Mouse (Mus musculus) midbrain, embryonic 15.5 days (tissue): ENCODE results near the gene Zbtb22. TPM values are rescaled to one million over a fixed set of nuclear protein-coding genes. Genes with fewer than 3 reads are reported as not detected.

ENCODE experiments used
- ATAC-seq: fragments of 200-750 bp; cut with Nextera tagmentation; replicated peaks from 2 replicates; pipeline ENCODE4 v1.8.0; 2017; ENCODE audit warnings: moderate TSS enrichment
- H3K27ac ChIP-seq: fragments of 300-500 bp; sonication (generic); 2 replicates; pipeline ENCODE4 v1.5.1; 2015; ENCODE audit warnings: mild to moderate bottlenecking, inconsistent platforms
- H3K27me3 ChIP-seq: fragments of 300-500 bp; sonication (generic); replicated peaks from 2 replicates; pipeline ENCODE4 v1.6.1; 2015; ENCODE audit warnings: inconsistent platforms
- H3K36me3 ChIP-seq: fragments of 300-500 bp; sonication (generic); replicated peaks from 2 replicates; pipeline ENCODE4 v1.6.1; 2015; ENCODE audit warnings: inconsistent platforms
- H3K4me1 ChIP-seq: fragments of 300-500 bp; sonication (generic); 2 replicates; pipeline ENCODE4 v1.6.1; 2015; ENCODE audit warnings: inconsistent platforms
- H3K4me2 ChIP-seq: fragments of 300-500 bp; sonication (generic); 2 replicates; pipeline ENCODE4 v1.6.1; 2015; ENCODE audit warnings: inconsistent platforms, mild to moderate bottlenecking, moderate library complexity
- H3K4me3 ChIP-seq: fragments of 300-500 bp; sonication (generic); 2 replicates; pipeline ENCODE4 v1.5.1; 2015; ENCODE audit warnings: mild to moderate bottlenecking, inconsistent platforms
- H3K9ac ChIP-seq: fragments of 300-500 bp; sonication (generic); 2 replicates; pipeline ENCODE4 v1.6.1; 2015; ENCODE audit warnings: mild to moderate bottlenecking, inconsistent platforms
- H3K9me3 ChIP-seq: fragments of 300-500 bp; sonication (generic); 2 replicates; pipeline ENCODE4 v1.6.1; 2016; ENCODE audit warnings: inconsistent platforms
- WGBS: fragments of 180-500 bp; shearing (Covaris S2); methylation state at CpG from one replicate; pipeline ENCODE4 v1.1.7; 2015; ENCODE audit warnings: mixed read lengths; 5-methylcytosine and 5-hydroxymethylcytosine counted together
- polyA plus RNA-seq: library from polyadenylated mRNA; unstranded; fragments of >200 nt; fragmentation: Nextera tagmentation; extraction: Ambion mirVana; gene quantifications from 2 replicates; pipeline ENCODE4 v1.2.1, GENCODE M21; 2015

The Zbtb22 gene
- polyA plus RNA-seq, 1 experiment from 2014 or later: 18.1 TPM

DNA sequence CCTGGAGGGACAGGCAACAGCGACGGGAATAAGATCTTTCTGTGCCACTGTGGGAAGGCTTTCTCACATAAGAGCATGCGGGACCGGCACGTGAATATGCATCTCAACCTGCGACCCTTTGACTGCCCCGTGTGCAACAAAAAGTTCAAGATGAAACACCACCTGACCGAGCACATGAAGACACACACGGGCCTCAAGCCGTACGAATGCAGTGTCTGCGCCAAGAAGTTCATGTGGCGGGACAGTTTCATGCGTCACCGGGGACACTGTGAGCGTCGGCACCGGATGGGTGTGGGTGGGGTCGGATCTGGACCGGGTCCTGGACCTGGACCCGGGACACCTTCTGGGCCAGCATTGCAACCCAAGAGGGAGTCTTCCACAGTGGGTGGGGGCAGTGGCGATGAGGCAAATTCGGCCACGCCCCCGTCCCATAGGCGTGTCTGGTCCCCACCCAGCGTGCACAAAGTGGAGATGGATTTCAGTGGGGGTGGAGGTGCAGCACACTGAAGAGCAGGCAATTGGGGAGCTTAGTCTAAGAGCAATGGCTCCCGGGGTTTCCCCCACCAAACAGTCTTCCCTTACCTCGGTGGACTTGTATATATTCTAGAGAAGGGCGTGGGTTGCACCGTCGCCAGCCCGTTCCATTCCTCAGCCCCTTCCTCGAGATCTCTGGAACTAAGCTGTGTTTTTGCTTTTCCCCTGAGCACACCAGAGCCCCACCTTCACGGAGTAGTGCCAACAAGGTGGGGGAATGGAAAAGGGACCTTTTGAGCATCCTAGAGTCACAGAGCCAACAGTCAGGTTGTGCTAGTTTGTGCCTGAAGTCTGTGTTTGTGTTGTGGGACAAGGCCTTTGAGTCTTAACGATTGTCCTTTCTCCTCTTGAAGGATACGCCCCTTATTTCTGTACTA, 2.8 kb downstream of the Zbtb22 start:
- Histone ChIP-seq H3K9me3 (no peaks in the 10 kb centered on the region), H3K9ac (peak overlapping the region; percentile 37; the same call in 1 of the 2 replicates), H3K27ac (no peak overlapping the region), H3K4me3 (peak overlapping the region; percentile 32; the same call in 1 of the 2 replicates), H3K4me2 (peak overlapping the region; percentile 56), H3K36me3 (peaks cover 9% of the 10 kb centered on the region; the same call in 1 of the 2 replicates), H3K4me1 (peaks cover 44% of the 10 kb centered on the region), H3K27me3 (no peaks in the 10 kb centered on the region)
- ATAC-seq: no peak
- WGBS: 62% methylated on average over 37 of the region's 37 CpGs

DNA sequence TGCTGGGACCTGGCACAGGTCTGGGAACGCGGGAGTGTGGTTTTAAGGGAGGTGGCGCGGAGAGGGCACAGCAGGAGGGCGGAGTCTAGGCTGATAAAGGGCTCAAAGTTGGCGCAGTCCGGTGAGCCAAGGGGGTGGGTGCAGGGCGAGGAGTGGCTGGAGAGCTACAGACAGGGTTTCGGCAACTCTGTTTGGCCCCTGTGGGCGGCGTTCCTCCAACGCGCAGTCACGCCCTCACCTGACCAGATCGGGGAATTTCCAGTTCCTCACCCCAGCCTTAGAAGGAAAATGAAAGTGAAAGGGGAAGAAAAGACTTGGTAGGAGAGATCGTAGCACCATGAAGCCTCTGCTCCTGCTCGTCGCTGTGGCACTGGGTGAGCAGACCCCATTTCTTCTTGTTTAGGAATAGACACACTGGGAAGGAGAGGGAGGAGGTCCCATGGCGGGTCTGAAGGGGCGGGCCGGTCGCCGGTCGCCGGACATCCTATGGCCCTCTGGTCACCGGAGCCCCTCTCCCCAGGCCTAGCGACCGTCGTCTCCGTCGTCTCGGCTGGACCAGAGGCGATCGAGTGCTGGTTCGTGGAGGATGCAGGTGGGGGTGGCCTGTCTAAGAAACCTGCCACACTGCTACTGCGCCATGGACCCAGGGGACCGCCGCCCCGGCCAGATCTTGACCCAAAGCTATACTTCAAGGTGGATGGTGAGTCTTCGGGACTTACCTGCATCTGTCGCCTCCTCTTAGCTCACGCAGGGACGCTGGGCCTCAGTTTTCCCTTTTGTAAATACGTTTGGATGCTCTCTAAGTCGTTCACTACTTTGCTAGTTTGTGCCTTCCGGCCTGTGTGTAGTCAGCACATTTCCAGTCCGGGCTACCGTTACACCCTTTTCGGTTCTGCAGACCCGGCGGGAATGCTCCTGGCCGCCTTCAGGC, 3.9 kb downstream of the Zbtb22 start:
- no peaks in the 10 kb centered on the region for H3K9me3 ChIP-seq
- peak overlapping the region; percentile 37 for H3K9ac ChIP-seq
- H3K27ac ChIP-seq: peak overlapping the region; percentile 49; the same call in 1 of the 2 replicates
- no peaks in the 10 kb centered on the region for H3K27me3 ChIP-seq
- peaks cover 44% of the 10 kb centered on the region for H3K4me1 ChIP-seq
- no peak for ATAC-seq
- H3K36me3 ChIP-seq: no peaks in the 10 kb centered on the region; the same call in 1 of the 2 replicates
- 1% methylated on average over 52 of the region's 52 CpGs for WGBS
- H3K4me3 ChIP-seq: peak overlapping the region; percentile 32
- peak overlapping the region; percentile 56 for H3K4me2 ChIP-seq

DNA sequence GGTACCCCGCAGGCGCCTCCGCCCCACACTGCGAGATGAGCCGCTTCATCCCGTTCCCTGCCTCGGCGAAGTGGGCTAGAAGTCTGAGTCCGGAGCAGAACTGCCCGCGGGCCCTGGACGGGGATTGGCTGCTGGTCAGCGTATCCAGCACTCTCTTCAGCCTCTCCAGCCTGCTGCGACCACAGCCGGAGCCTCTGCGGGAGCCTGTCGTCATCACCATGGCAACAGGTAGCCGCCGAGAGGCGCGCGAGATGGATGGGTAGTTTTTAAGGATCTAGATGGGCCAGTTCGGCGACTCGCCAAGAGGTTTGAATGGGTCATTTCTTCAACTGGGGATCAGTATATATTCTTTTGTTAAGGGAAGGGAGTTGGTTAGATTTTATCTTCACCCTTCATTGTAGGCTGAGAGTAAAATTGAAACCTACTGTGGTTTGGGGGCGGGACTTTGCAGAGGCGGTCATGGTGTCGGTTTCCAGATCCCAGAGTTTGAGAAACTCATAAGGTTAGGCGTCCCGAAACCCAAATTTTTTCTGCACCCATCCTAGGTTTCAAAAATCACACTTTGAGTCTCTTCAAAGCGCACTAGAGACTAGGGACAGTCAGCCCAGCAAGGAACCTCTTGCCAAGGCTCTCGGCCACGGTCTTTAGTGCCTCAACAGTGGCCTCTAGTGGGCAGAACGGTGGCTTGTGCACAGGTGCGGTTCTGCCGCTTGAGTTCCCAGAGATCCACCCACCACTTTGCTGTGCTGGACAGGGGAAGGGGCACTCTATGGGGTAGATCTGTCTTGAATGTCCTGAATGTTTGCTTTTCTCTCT, 4.8 kb downstream of the Zbtb22 start:
- no peaks in the 10 kb centered on the region for H3K36me3 ChIP-seq
- no peaks in the 10 kb centered on the region for H3K9me3 ChIP-seq
- no peak for ATAC-seq
- peak overlapping the region; percentile 56 for H3K4me2 ChIP-seq
- peak overlapping the region; percentile 37 for H3K9ac ChIP-seq
- H3K27ac ChIP-seq: peak overlapping the region; percentile 49; the same call in 1 of the 2 replicates
- H3K4me1 ChIP-seq: peaks cover 35% of the 10 kb centered on the region
- 1% methylated on average over 36 of the region's 36 CpGs for WGBS
- no peaks in the 10 kb centered on the region for H3K27me3 ChIP-seq
- peak overlapping the region; percentile 32 for H3K4me3 ChIP-seq

DNA sequence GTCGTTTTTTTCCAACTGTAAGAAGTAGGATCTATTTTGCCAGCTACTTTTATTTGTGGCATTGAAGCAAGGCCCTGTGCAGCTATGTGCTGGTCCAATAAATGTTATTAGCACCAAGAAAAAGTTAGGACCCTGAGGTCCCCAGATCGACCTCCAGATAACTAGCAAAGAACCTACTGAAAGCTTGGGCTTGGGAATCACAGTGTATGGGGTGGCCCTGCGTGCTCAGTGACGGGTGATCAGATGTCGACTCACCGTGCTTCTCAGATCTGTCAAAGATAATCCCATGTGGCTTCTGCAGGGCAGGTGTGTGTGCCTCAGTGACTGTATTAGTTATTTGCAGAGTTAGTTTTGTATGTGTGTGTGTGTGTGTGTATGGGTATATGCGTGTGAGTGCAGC, 5.7 kb downstream of the Zbtb22 start:
- H3K4me2 ChIP-seq: no peak overlapping the region
- H3K9ac ChIP-seq: no peak overlapping the region
- H3K9me3 ChIP-seq: no peaks in the 10 kb centered on the region
- H3K4me1 ChIP-seq: peaks cover 34% of the 10 kb centered on the region
- H3K27ac ChIP-seq: no peak overlapping the region
- ATAC-seq: no peak
- no peaks in the 10 kb centered on the region for H3K27me3 ChIP-seq
- WGBS: 91% methylated on average over 7 of the region's 7 CpGs
- no peaks in the 10 kb centered on the region for H3K36me3 ChIP-seq
- H3K4me3 ChIP-seq: no peak overlapping the region

DNA sequence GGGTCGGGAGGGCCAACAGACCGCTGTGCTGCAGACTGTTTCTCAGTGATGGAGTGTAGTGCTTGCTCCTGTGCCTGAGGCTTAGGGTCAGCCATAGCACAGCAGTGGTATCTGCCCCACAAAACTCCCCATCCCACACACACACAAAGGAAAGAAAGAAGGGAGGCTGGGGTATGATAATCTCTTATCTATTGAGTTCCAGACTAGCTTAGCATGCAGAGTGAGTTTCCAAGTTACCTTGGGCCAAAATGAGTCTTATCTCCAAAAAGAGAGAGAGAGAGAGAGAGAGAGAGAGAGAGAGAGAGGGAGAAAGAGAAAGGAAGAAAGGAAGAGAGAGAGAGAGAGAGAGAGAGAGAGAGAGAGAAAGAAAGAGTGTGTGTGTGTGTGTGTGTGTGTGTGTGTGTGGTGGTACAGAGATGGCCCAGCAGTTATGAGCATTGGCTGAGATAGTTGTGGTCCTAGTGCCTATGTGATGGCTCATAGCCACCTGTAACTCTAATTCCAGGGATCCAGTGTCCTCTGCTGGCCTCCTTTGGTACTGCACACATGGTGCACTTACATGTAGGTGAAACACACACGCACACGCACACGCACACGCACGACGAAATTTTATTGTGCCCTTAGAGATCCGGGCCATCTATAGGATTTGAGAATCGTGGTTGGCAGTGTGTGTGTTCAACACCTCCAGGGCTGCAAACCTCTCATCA, 9.0 kb downstream of the Zbtb22 start:
- no peaks in the 10 kb centered on the region for H3K9me3 ChIP-seq
- no peak overlapping the region for H3K4me3 ChIP-seq
- no peak overlapping the region for H3K9ac ChIP-seq
- no peak overlapping the region for H3K27ac ChIP-seq
- no peak for ATAC-seq
- 85% methylated on average over 10 of the region's 10 CpGs for WGBS
- no peaks in the 10 kb centered on the region for H3K27me3 ChIP-seq
- H3K4me1 ChIP-seq: peaks cover 24% of the 10 kb centered on the region
- no peaks in the 10 kb centered on the region for H3K36me3 ChIP-seq
- H3K4me2 ChIP-seq: no peak overlapping the region

DNA sequence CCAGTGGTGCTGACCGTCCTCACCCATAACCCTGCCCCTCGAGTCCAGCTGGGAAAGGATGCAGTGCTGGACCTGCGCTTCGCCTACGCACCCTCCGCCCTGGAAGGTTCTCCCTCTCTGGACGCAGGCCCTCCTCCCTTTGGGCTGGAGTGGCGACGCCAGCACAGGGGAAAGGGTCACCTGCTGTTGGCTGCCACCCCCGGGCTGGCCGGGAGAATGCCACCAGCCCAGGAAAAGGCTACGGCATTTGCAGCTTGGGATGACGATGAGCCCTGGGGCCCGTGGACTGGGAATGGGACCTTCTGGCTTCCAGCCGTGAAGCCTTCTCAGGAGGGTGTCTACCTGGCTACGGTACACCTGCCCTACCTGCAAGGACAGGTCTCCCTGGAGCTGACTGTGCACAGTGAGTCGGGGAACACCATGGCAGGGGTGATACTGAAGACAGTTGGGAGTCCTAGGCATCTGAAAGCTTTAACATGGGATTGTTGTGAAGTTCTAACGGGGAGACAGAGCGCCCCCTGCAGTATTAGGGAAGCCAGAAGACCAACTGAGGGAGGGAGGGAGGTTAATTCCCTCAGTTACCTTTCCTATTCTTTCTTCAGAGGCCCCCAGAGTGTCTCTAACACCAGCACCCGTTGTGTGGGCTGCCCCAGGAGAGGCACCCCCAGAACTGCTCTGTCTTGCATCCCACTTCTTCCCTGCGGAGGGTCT, 9.9 kb downstream of the Zbtb22 start:
- no peaks in the 10 kb centered on the region for H3K9me3 ChIP-seq
- ATAC-seq: no peak
- H3K4me1 ChIP-seq: peaks cover 18% of the 10 kb centered on the region
- H3K4me2 ChIP-seq: no peak overlapping the region
- no peaks in the 10 kb centered on the region for H3K27me3 ChIP-seq
- 77% methylated on average over 21 of the region's 21 CpGs for WGBS
- no peak overlapping the region for H3K27ac ChIP-seq
- no peak overlapping the region for H3K4me3 ChIP-seq
- no peaks in the 10 kb centered on the region for H3K36me3 ChIP-seq
- H3K9ac ChIP-seq: no peak overlapping the region

DNA sequence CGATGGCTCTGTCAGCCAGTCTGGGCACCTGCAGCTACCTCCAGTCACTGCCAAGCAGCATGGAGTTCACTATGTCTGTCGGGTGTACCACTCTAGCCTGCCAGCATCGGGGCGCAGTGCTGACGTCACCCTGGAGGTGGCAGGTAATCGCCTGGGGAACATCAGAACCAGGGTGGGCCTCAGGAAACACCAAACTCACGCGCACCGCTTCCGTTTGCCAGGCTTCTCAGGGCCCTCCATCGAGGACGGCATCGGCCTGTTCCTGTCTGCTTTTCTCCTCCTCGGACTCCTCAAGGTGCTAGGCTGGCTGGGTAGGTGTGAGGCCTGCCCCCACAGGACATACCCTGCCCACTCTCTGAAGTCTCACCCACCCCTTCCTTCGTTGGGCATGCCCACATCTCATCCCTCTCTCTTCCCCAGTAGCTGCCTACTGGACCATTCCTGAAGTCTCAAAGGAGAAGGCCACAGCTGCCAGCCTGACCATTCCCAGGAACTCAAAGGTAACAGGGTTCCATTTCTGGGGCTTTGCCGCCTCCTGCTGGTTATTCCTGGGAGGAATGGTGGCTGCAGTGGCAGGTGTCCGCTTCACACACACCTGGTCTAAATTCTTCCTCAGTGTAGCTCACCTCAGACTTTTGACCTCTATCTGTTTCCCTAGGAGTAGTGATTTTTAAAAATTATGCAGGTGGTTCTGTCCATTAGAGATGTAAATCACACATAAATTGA, 10.7 kb downstream of the Zbtb22 start:
- Histone ChIP-seq H3K9me3 (no peaks in the 10 kb centered on the region), H3K9ac (no peak overlapping the region), H3K4me1 (peaks cover 24% of the 10 kb centered on the region), H3K27me3 (no peaks in the 10 kb centered on the region), H3K4me2 (no peak overlapping the region), H3K27ac (no peak overlapping the region), H3K36me3 (no peaks in the 10 kb centered on the region), H3K4me3 (no peak overlapping the region)
- no peak for ATAC-seq
- WGBS: 70% methylated on average over 17 of the region's 17 CpGs

DNA sequence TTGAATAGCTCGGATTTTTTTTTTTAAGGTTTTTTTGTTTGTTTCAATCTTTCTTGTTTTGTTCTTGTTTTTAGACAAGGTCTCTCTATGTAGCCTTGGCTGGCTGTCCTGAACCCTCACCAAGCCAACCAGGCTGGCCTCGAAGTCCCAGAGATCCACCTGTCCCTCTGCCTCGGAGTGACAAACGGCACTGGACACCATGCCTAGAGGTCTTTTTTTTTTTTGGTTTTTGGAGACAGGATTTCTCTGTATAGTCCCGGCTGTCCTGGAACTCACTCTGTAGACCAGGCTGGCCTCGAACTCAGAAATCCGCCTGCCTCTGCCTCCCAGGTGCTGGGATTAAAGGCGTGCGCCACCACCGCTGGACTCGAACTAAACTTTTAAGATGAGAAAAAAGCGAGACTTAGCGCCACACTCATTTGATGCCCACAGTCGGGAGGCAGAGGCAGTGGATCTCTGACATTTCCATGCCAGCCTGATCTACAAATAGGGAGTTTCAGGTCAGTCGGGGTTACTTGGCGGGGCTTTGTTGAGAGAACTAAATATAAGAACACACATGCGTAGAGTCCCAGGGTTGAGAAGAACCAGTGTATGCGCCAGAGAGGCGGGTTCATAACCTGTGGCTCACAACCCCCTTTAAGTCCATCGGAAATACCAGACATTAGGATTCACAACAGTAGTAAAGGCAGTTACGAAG, 12.7 kb downstream of the Zbtb22 start:
- H3K4me2 ChIP-seq: peak overlapping the region; percentile 99
- 66% methylated on average over 21 of the region's 21 CpGs for WGBS

DNA sequence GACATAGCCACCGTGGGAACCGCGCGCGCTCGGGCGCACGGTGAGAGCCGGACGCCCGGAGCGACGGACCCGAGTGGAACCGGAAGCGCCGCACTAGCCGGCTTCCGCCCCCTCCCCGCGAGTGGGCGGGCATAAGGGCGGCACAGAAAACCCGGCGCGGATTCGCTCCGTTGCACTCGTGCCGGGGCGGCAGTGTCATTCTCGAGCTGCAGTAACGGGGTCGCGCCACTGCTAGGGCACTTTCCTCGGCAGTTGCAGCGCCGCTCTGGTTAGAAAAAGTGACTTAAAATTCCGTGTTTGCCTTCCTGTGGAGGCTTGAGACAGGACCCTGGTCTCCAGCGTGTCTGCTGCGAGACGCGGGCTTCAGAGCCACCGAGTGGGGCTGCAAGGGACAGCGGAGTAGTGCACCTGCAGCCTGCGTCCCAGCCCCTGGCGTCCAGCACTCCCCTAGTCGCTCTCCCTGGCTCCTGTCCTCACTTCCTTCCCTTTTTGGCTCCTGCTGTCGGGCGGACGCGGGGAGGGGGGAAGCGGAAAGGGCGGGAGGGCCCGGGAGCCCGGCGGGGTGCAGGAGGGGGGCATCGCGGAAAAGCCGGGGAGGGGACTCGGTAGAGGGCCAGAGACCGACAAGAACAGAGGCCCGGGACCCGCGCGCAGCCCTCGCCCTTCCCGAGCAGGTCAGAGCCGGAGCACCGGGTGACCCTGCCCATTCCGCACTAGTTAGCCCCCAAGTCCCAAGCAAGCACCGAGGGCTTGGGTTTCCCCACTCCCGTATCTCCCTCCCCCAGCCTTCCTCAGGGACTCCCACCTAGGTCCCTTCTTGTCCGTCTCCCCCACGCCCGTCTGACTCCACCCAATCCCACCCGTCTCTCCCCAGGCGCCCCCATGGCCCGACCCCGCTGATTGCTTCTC, 13.9 kb downstream of the Zbtb22 start, which contains the start of gene Rgl2:
Gene Rgl2, plus strand, starts transcription at position 173 of the 909 bp plus-strand sequence.
- H3K9me3 ChIP-seq: no peaks in the 10 kb centered on the region
- H3K9ac ChIP-seq: peak within 1 kb of the TSS; percentile 89
- peaks cover 26% of the 10 kb centered on the region for H3K4me1 ChIP-seq
- ATAC-seq: peak; percentile 90
- peak within 1 kb of the TSS; percentile 99 for H3K4me2 ChIP-seq
- H3K27me3 ChIP-seq: no peaks in the 10 kb centered on the region
- no peaks in the 10 kb centered on the region for H3K36me3 ChIP-seq
- peak within 1 kb of the TSS; percentile 93 for H3K4me3 ChIP-seq
- peak within 1 kb of the TSS; percentile 93 for H3K27ac ChIP-seq
- under 1% methylated on average over 80 of the region's 80 CpGs for WGBS

More for the DNA sequence above, 12.7 kb downstream of the Zbtb22 start:
- peak overlapping the region; percentile 93 for H3K4me3 ChIP-seq
- no peaks in the 10 kb centered on the region for H3K27me3 ChIP-seq
- peak overlapping the region; percentile 71 for H3K9ac ChIP-seq
- no peak for ATAC-seq
- peaks cover 26% of the 10 kb centered on the region for H3K4me1 ChIP-seq
- peak overlapping the region; percentile 93; the same call in 1 of the 2 replicates for H3K27ac ChIP-seq
- no peaks in the 10 kb centered on the region for H3K36me3 ChIP-seq
- H3K9me3 ChIP-seq: no peaks in the 10 kb centered on the region
